Mouse (Mus musculus): ENCODE data around the gene Fcho1. TPM values are rescaled to one million over a fixed set of nuclear protein-coding genes. Genes with fewer than 3 reads are reported as not detected.

The Fcho1 gene
- polyA plus RNA-seq, 1 experiment from 2014 or later: 5.6 TPM

DNA sequence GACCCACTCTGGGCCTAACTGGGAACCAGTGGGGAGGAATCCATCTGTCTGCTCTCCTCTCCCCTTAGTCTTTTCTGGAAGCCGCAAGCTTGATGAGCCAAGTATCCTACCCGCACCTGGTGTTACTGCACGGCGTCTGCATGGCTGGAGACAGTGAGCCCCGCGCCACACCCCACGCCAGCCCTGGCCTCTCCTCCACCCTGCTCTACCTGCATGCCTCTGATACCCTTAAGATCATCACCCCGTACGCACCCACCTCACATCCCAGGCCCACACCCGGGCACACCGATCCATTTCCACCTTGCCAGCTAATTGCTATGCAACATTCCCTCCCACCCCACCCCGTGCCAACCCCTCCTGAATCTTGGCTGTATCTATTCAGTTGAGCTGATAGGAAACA, 42.7 kb downstream of the Fcho1 start:
- in situ Hi-C loops (cut with MboI; ENCODE audit: low pct_unique_long_range_greater_than_20kb): no loop called here
- no peaks in the 10 kb centered on the region for H3K27me3 ChIP-seq
- no peak for ATAC-seq
- no peak for DNase-seq (ENCODE audit: low read depth, low spot score)
- TF ChIP-seq CTCF (IDR thresholded peaks at IDR 0.05): no peak
- ChIA-PET CTCF (interaction anchor here (1.0 kb wide), 1 partner anchor 12 kb away, joined by 4 read pairs; no protein-coding TSS in a partner anchor), POLR2A (interaction anchor here (0.6 kb wide), 1 partner anchor 213 kb away, joined by 3 read pairs; no protein-coding TSS in a partner anchor)

DNA sequence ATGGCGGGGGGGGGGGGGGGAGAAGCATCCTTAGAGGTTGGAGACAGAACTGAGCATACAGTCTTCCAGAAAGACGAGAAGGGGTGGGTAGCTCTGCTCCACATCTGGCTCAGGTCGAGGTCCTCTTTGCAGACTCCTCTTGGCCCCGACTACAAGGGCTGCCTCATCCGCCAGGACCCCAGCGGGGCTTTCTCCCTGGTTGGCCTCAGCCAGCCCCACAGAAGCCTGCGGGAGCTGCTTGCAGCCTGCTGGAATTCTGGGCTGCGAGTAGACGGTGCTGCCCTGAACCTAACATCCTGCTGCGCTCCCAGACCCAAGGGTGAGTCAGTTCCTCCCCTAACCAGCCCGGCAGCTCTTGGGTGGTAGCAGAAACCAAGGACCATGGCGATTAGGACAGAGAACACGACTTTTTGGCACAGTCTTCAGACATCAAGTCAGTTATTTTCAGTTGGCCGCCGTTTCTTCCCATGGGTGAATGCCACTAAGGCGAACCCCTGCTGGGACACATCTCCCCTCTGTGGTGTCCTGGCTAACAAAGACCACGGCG, 44.1 kb downstream of the Fcho1 start:
- DNase-seq (ENCODE audit: low read depth, low spot score) (peak; percentile 96), ATAC-seq (peak; percentile 94)
- POLR2A ChIA-PET: interaction anchor here (0.5 kb wide), 1 partner anchor 664 kb away, joined by 3 read pairs; no protein-coding TSS in a partner anchor
- in situ Hi-C loops (cut with MboI; ENCODE audit: low pct_unique_long_range_greater_than_20kb): no loop called here
- CTCF ChIA-PET: interaction anchor here (0.8 to 1.1 kb wide), 4 partner anchors 9 to 28 kb away, joined by 3 to 5 read pairs (median 4); partner anchors contain the start of gene Unc13a
- H3K27me3 ChIP-seq: no peaks in the 10 kb centered on the region
- TF ChIP-seq CTCF (IDR thresholded peaks at IDR 0.05): no peak

DNA sequence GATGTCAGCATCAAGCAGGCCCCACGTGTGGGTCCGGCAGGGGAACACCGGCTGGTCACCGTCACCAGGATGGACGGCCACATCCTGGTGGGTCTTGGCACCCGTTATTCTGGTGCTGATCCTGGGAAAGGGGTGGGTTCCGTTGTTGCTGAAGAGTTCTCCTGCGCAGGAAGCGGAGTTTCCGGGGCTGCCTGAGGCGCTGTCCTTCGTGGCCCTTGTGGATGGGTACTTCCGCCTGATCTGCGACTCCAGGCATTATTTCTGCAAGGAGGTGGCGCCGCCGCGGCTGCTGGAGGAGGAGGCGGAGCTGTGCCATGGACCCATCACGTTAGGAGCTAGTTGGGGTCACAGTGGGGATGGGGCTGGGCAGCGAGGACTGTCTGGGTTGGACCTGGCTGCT, 45.0 kb downstream of the Fcho1 start:
- CTCF ChIA-PET: interaction anchor here (0.7 to 0.8 kb wide), 2 partner anchors 29 to 444 kb away, joined by 3 read pairs; no protein-coding TSS in a partner anchor
- no peak for DNase-seq (ENCODE audit: low read depth, low spot score)
- ATAC-seq: no peak
- POLR2A ChIA-PET: interaction anchor here (0.6 kb wide), 1 partner anchor 9 kb away, joined by 3 read pairs; the partner anchor contains the start of gene Unc13a
- no peaks in the 10 kb centered on the region for H3K27me3 ChIP-seq
- TF ChIP-seq CTCF (IDR thresholded peaks at IDR 0.05): no peak
- in situ Hi-C loops (cut with MboI; ENCODE audit: low pct_unique_long_range_greater_than_20kb): no loop called here

DNA sequence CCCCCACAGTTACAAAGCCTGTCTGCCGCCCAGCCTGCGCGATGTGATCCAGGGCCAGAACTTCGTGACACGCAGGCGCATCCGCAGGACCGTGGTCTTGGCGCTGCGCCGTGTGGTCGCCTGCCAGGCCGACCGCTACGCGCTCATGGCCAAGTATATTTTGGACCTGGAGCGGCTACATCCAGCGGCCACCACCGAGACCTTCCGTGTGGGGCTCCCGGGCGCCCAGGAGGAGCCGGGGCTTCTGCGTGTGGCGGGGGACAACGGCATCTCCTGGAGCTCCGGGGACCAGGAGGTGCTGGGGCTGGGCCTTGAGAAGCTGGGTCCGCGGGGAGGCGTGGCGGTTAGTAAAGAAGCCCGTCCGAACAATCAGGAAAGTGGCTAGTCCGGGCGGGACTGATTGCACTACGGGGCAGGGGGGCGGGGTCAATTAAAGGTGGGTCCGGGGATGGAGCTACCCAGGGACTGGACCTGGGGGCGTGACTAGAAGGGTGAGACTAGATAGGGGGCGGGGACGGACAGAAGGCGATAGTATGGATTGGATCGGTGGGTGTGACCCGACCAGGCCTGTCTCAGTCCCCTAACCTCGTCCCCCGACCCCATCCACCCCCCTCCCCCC, 45.9 kb downstream of the Fcho1 start:
- DNase-seq (ENCODE audit: low read depth, low spot score): no peak
- ChIA-PET POLR2A (no interaction called here), CTCF (no interaction called here)
- no peak for TF ChIP-seq CTCF (IDR thresholded peaks at IDR 0.05)
- in situ Hi-C loops (cut with MboI; ENCODE audit: low pct_unique_long_range_greater_than_20kb): no loop called here
- H3K27me3 ChIP-seq: no peaks in the 10 kb centered on the region
- ATAC-seq: no peak

DNA sequence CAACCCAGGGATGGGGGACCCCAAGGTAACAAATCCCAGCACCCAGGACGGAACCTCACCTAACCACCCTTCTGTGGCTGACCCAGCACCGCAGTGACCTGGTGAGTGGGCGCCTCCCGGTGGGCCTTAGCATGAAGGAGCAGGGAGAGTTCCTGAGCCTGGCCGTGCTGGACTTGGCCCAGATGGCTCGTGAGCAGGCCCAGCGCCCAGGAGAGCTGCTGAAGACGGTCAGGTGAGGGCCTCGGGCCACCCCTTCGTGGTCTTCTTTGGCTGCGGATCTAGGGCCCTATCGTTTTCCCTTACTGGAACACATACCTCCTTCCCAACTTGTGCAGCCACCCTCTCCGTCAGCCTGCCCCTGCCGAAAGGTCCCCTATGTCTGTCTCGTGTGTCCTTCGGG, 46.4 kb downstream of the Fcho1 start:
- TF ChIP-seq CTCF (IDR thresholded peaks at IDR 0.05): no peak
- POLR2A ChIA-PET: no interaction called here
- CTCF ChIA-PET: no interaction called here
- in situ Hi-C loops (cut with MboI; ENCODE audit: low pct_unique_long_range_greater_than_20kb): no loop called here
- no peak for ATAC-seq
- no peaks in the 10 kb centered on the region for H3K27me3 ChIP-seq
- no peak for DNase-seq (ENCODE audit: low read depth, low spot score)

DNA sequence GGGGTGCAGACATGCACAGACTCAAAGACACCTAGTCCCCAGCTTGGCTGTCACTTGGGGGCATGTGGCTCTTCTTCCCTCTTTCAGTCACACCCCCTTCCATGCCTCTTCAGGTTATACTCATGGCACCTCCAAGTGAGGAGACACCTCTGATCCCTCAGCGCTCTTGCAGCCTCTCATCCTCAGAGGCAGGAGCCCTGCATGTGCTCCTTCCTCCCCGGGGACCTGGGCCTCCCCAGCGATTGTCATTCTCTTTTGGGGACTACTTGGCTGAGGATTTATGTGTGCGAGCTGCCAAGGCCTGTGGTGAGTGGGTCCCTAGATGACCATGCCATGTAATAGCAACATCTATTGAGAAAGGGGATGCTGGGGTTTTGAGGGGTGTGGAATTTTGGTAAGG, 47.3 kb downstream of the Fcho1 start:
- CTCF ChIA-PET: no interaction called here
- DNase-seq (ENCODE audit: low read depth, low spot score) (no peak), ATAC-seq (no peak)
- POLR2A ChIA-PET: no interaction called here
- in situ Hi-C loops (cut with MboI; ENCODE audit: low pct_unique_long_range_greater_than_20kb): no loop called here
- no peak for TF ChIP-seq CTCF (IDR thresholded peaks at IDR 0.05)
- no peaks in the 10 kb centered on the region for H3K27me3 ChIP-seq

DNA sequence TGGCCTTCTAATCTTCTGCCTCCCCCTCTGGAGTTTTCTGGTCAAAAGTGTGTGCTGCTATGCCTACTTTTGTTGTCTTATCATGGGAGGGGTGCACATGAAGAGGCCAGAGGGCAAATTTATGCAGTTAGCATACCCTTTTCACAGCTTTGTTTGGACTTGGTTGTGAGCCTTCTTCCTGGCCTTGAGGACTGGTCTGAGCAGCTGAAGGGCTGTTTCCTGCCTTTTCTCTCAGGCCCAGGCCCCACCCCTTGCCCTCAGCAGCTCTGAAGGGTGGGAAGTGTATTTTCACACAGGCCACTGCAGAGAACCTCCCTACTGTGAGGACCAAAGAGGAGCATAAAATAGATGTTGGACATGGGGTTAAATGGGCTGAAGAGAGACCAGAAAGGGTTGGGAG, 48.0 kb downstream of the Fcho1 start:
- CTCF ChIA-PET: interaction anchor here (0.9 kb wide), 1 partner anchor 17 kb away, joined by 4 read pairs; no protein-coding TSS in a partner anchor
- TF ChIP-seq CTCF (IDR thresholded peaks at IDR 0.05): no peak
- POLR2A ChIA-PET: no interaction called here
- no peak for ATAC-seq
- DNase-seq (ENCODE audit: low read depth, low spot score): no peak
- in situ Hi-C loops (cut with MboI; ENCODE audit: low pct_unique_long_range_greater_than_20kb): no loop called here
- H3K27me3 ChIP-seq: no peaks in the 10 kb centered on the region

DNA sequence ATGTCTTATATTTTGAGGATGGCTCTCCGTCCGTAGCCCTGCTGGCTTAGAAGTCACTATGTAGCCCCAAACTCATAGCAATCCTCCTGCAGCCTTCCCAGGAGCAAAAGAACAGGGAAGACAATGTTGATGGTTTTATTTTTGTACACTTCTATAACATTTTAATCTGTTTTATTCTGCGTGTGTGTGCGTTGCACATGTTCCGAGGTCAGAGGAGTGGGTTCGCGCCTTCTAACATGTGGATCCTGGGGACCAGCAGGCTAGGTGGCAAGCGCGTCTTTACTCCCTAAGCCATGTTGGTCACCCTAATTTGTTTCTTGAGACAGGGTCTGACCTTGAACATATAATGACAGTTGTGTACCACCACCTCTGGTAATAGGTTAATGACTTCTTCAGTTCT, 48.7 kb downstream of the Fcho1 start:
- CTCF ChIA-PET: interaction anchor here (0.9 kb wide), 1 partner anchor 16 kb away, joined by 4 read pairs; no protein-coding TSS in a partner anchor
- DNase-seq (ENCODE audit: low read depth, low spot score) (no peak), ATAC-seq (no peak)
- POLR2A ChIA-PET: interaction anchor here (0.6 kb wide), 1 partner anchor 42 kb away, joined by 3 read pairs; no protein-coding TSS in a partner anchor
- no peaks in the 10 kb centered on the region for H3K27me3 ChIP-seq
- TF ChIP-seq CTCF (IDR thresholded peaks at IDR 0.05): no peak
- in situ Hi-C loops (cut with MboI; ENCODE audit: low pct_unique_long_range_greater_than_20kb): no loop called here

DNA sequence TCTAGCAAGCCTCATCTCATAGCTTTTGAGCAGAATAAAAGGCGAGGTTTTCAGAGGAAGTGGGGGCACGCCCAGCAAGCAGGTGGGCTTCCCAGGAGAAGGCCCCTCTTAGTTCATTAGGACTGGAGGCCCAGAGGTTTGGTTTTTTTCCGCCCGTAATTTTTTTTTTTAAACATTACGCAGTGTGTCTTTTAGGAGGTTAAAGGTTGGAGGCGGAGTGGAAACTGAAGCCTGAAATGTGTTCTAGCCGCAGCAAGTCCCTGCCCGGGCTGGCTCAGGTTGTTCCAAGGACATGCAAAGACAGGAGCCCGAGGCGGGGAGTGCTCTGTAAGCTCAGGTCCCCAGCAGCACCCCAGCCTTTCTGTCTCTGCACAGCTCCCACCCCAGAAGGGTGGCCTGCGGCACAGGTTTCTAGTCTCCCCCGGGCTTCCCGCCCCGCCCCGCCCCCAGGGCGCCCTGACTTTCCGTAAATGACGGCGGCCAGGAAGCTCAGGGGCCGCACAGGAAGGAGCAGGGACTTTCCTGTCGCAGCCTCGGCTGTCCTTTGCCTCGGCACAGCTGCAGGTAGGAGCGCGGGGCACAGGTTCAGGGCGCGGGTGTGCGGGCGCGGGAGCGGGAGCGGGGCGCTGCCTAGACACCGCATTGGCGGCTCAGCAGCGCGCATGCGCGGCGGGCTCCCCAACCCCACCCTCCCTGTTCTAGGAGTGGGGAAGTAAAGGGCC, 49.3 kb downstream of the Fcho1 start, which contains the start of gene Jak3:
TSS of gene Jak3 (plus strand) at position 277 of the 722 bp plus-strand sequence.
- in situ Hi-C loops (cut with MboI; ENCODE audit: low pct_unique_long_range_greater_than_20kb): no loop called here

DNA sequence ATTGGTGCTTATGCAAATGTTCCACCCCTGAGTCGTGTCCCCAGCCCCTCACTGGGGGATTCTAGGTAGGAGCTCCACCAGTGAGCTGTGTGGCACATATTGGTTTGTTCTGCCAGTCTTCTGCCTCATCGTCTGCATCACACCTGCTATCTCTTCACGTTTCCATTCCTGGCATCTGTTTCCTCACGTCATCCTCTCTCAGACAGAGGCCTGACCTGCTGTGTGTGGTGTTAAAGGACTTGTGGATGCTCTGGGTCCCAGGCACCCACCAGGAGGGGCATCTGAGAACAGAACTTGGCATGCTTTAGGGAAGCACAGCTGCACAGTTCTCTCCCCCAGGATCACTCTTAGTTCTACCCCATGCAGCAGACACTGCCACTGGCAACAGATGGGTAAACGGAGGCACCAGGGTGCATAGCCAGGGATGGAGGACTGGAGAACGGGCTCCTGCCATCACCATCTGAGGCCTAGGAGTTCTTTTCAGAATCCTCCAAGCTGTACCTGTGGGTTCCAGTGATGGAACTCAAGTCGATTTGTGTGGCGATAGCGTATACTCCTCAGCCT, 50.0 kb downstream of the Fcho1 start:
- ATAC-seq: no peak
- TF ChIP-seq CTCF (IDR thresholded peaks at IDR 0.05): no peak
- ChIA-PET CTCF (interaction anchor here (1.0 to 2.0 kb wide), 2 partner anchors 15 to 145 kb away, joined by 3 to 10 read pairs; no protein-coding TSS in a partner anchor), POLR2A (interaction anchor here (0.7 to 0.9 kb wide), 2 partner anchors 21 to 33 kb away, joined by 3 to 4 read pairs; no protein-coding TSS in a partner anchor)
- in situ Hi-C loops (cut with MboI; ENCODE audit: low pct_unique_long_range_greater_than_20kb): no loop called here
- DNase-seq (ENCODE audit: low read depth, low spot score): no peak
- no peaks in the 10 kb centered on the region for H3K27me3 ChIP-seq

More for the DNA sequence above, 49.3 kb downstream of the Fcho1 start, which contains the start of gene Jak3:
- DNase-seq (ENCODE audit: low read depth, low spot score) (no peak), ATAC-seq (no peak)
- ChIA-PET CTCF (interaction anchor here (2.0 kb wide), 1 partner anchor 16 kb away, joined by 10 read pairs; no protein-coding TSS in a partner anchor), POLR2A (interaction anchor here (0.7 to 0.9 kb wide), 2 partner anchors 21 to 33 kb away, joined by 3 to 4 read pairs; no protein-coding TSS in a partner anchor)
- no peak for TF ChIP-seq CTCF (IDR thresholded peaks at IDR 0.05)
- H3K27me3 ChIP-seq: no peaks in the 10 kb centered on the region
